Mouse (Mus musculus) layer of hippocampus, adult 2 months (tissue): ENCODE measurements around the gene Rcsd1. TPM values are rescaled to one million over a fixed set of nuclear protein-coding genes. Genes with fewer than 3 reads are reported as not detected.
A peak's percentile ranks its signal among the peaks of the same experiment; 100 is the strongest.

Experiments used
- DNase-seq, 2 experiments: peaks; one replicate each; pipeline ENCODE4 v3.0.0; 2022; ENCODE audit warnings: low spot score in 2 of 2
- H3K27ac ChIP-seq: fragments of 200-600 bp; 2 replicates; pipeline ENCODE4 v1.8.1; 2022
- H3K4me3 ChIP-seq: fragments of 200-600 bp; 2 replicates; pipeline ENCODE4 v1.8.1; 2022; ENCODE audit warnings: mild to moderate bottlenecking
- CTCF ChIP-seq: fragments of 200-600 bp; conservative IDR thresholded peaks from 2 replicates; pipeline ENCODE4 v1.8.1; 2022; ENCODE audit warnings: antibody characterized with exemption, mild to moderate bottlenecking, moderate library complexity
- microRNA-seq, 2 experiments: library from miRNA; unstranded; fragments of <30 nt; microRNA quantifications; one replicate each; pipeline ENCODE4 v1.2.0; 2021
- total RNA-seq, 2 experiments: library from RNA; stranded (reverse); gene quantifications; 2 replicates each; pipeline ENCODE4 v1.2.3; 2021

Gene Rcsd1
- total RNA-seq, 2 experiments from 2014 or later = 3.7 to 4.9 TPM

- 0 out of 2 replicates have a peak overlapping the region, but pooled peaks have one; percentile 12 for H3K27ac ChIP-seq
- DNase-seq = no peak
- no peak overlapping the region for H3K4me3 ChIP-seq
- TF ChIP-seq CTCF = no peak
These were observed 96.8 kb downstream of the Rcsd1 start for GRCm38 (mm10) chr1:165612714-165613113.

GRCm38 (mm10) chr1:165610321-165610999 is 99.1 kb downstream of the Rcsd1 start:
- TF ChIP-seq CTCF = no peak
- H3K4me3 ChIP-seq = no peak overlapping the region
- peak overlapping the region; percentile 80 for H3K27ac ChIP-seq
- DNase-seq = peak; percentile 34 to 41

- peak overlapping the region; percentile 80 for H3K27ac ChIP-seq
- no peak for DNase-seq
- peak; percentile 38 for TF ChIP-seq CTCF
- no peak overlapping the region for H3K4me3 ChIP-seq
These were observed 99.8 kb downstream of the Rcsd1 start for GRCm38 (mm10) chr1:165609495-165610320.

- no peak for TF ChIP-seq CTCF
- H3K4me3 ChIP-seq = no peak overlapping the region
- no peak for DNase-seq
- peak overlapping the region; percentile 80; the same call in 1 of the 2 replicates for H3K27ac ChIP-seq
These were observed 100.7 kb downstream of the Rcsd1 start for GRCm38 (mm10) chr1:165608904-165609303.

GRCm38 (mm10) chr1:165605774-165606173 is 103.8 kb downstream of the Rcsd1 start:
- peak in 1 of 2 experiments; percentile 29 for DNase-seq
- Histone ChIP-seq H3K27ac (no peak overlapping the region; the same call in 1 of the 2 replicates), H3K4me3 (no peak overlapping the region)
- no peak for TF ChIP-seq CTCF

GRCm38 (mm10) chr1:165605108-165605507 is 104.4 kb downstream of the Rcsd1 start:
- no peak for TF ChIP-seq CTCF
- no peak for DNase-seq
- Histone ChIP-seq H3K4me3 (no peak overlapping the region), H3K27ac (no peak overlapping the region)

GRCm38 (mm10) chr1:165604203-165604602 is 105.4 kb downstream of the Rcsd1 start:
- TF ChIP-seq CTCF = no peak
- no peak for DNase-seq
- Histone ChIP-seq H3K4me3 (no peak overlapping the region), H3K27ac (no peak overlapping the region)

- DNase-seq = no peak
- no peak for TF ChIP-seq CTCF
- Histone ChIP-seq H3K27ac (no peak overlapping the region), H3K4me3 (no peak overlapping the region)
These were observed 106.3 kb downstream of the Rcsd1 start for GRCm38 (mm10) chr1:165603218-165603617.

GRCm38 (mm10) chr1:165601775-165602280 is 107.7 kb downstream of the Rcsd1 start:
- Histone ChIP-seq H3K4me3 (no peak overlapping the region), H3K27ac (no peak overlapping the region)
- no peak for DNase-seq
- TF ChIP-seq CTCF = no peak

Small RNA genes lying within 50 kb of the gene (microRNA-seq; reads per million reads assigned to microRNA genes)
- 0 reads per million in 2 experiments for gene Gm44458

Other genes starting within 250 kb of the Rcsd1 start
- 10 to 100 TPM; 91.8 to 98.5 TPM for gene Dcaf6, start 249.3 kb downstream of the Rcsd1 start, total RNA-seq
- gene Mpc2, start 249.1 kb downstream of the Rcsd1 start, total RNA-seq = 100 to 1,000 TPM; 122 to 126 TPM
- gene Adcy10, start 224.6 kb downstream of the Rcsd1 start, total RNA-seq = under 1 TPM; 0.33 to 0.39 TPM
- 10 to 100 TPM; 30.6 to 38.5 TPM for gene Mpzl1, start 75.2 kb downstream of the Rcsd1 start, total RNA-seq
- gene Creg1, start 54.0 kb upstream of the Rcsd1 start, total RNA-seq = 10 to 100 TPM; 23.8 to 26.4 TPM
- not detected for gene Cd247, start 78.9 kb upstream of the Rcsd1 start, total RNA-seq